Mouse (Mus musculus) cerebellum, adult 11-12 months (tissue): ENCODE results near the gene Lman2l.
A peak's percentile ranks its signal among the peaks of the same experiment; 100 is the strongest.

Experiments used
- DNase-seq: peaks from one replicate; pipeline ENCODE4 v3.0.0; 2022

Gene Lman2l

GRCm38 (mm10) chr1:36444471-36445464, at the start of gene Lman2l:
TSS of gene Lman2l (minus strand) at chr1:36445271.
- DNase-seq = peak; percentile 97

- DNase-seq = no peak
These were observed 48.2 kb upstream of the Lman2l start for GRCm38 (mm10) chr1:36493299-36493698.

- DNase-seq = peak; percentile 94
These were observed 47.5 kb upstream of the Lman2l start for GRCm38 (mm10) chr1:36492416-36493139.

- peak; percentile 55 for DNase-seq
These were observed 44.6 kb upstream of the Lman2l start for GRCm38 (mm10) chr1:36489661-36490060.

- DNase-seq = no peak
These were observed 42.0 kb upstream of the Lman2l start for GRCm38 (mm10) chr1:36487111-36487510.

- no peak for DNase-seq
These were observed 40.0 kb upstream of the Lman2l start for GRCm38 (mm10) chr1:36485080-36485479.

- no peak for DNase-seq
These were observed 38.8 kb upstream of the Lman2l start for GRCm38 (mm10) chr1:36483825-36484224.

GRCm38 (mm10) chr1:36479903-36480899, 35.1 kb upstream of the Lman2l start:
- DNase-seq = peak; percentile 66

GRCm38 (mm10) chr1:36478343-36478795, 33.3 kb upstream of the Lman2l start:
- peak; percentile 76 for DNase-seq

- peak; percentile 40 for DNase-seq
These were observed 31.4 kb upstream of the Lman2l start for GRCm38 (mm10) chr1:36476426-36476825.

- no peak for DNase-seq
These were observed 30.5 kb upstream of the Lman2l start for GRCm38 (mm10) chr1:36475480-36476110.

GRCm38 (mm10) chr1:36474646-36475045, 29.6 kb upstream of the Lman2l start:
- DNase-seq = peak; percentile 55

- DNase-seq = peak; percentile 61
These were observed 28.2 kb upstream of the Lman2l start for GRCm38 (mm10) chr1:36473211-36473780.

GRCm38 (mm10) chr1:36472106-36472440, 27.0 kb upstream of the Lman2l start:
- no peak for DNase-seq

GRCm38 (mm10) chr1:36471181-36472105, 26.4 kb upstream of the Lman2l start, which contains the start of gene Cnnm4:
TSS of gene Cnnm4 (plus strand) at chr1:36471620.
- peak; percentile 88 for DNase-seq

- DNase-seq = peak; percentile 47
These were observed 24.9 kb upstream of the Lman2l start for GRCm38 (mm10) chr1:36469811-36470444.

- DNase-seq = no peak
These were observed 22.4 kb upstream of the Lman2l start for GRCm38 (mm10) chr1:36467446-36467845.

GRCm38 (mm10) chr1:36465641-36466160, 20.6 kb upstream of the Lman2l start:
- no peak for DNase-seq

- no peak for DNase-seq
These were observed 16.8 kb upstream of the Lman2l start for GRCm38 (mm10) chr1:36461829-36462228.

GRCm38 (mm10) chr1:36458169-36458568, 13.1 kb upstream of the Lman2l start:
- no peak for DNase-seq
